Mouse (Mus musculus) kidney, adult 2 months (tissue): ENCODE data around the gene Setd4.

Source experiments
- CTCF ChIP-seq: fragments of 200-500 bp; conservative IDR thresholded peaks from 2 replicates; pipeline ENCODE4 v1.5.1; 2011; ENCODE audit warnings: low read depth, mild to moderate bottlenecking, control low read depth, low read length, moderate library complexity, mixed read lengths; ENCODE audit not compliant: insufficient read depth, insufficient read length
- POLR2A ChIP-seq: fragments of 200-500 bp; IDR thresholded peaks from one replicate; pipeline ENCODE4 v1.6.1; 2011; ENCODE audit warnings: low read depth, low read length, control low read depth

DNA sequence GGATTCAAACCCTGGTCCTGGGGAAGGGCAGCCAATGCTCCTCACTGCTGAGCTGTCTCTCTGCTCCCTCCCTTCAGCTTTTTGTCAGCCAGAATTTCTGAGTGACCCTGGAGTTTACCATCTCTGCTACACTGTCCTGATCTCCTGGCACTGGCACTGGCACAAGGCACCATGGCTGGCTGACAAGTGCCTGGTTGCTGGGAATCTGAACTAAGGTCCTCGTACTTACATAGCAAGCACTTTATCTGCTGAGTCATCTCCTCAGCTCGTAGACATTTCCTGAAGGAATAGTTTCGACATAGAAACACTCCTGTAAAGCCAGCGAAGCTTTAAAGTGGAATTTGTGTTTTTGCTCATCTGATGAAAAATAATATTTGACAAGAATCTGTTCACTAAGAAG is 40.1 kb upstream of the Setd4 start:
- TF ChIP-seq CTCF (no peak), POLR2A (no peak)
